Mouse (Mus musculus) hindbrain, embryonic 10.5 days (tissue): ENCODE data around the gene Lrrc4b. TPM values are rescaled to one million over a fixed set of nuclear protein-coding genes. Genes with fewer than 3 reads are reported as not detected.

Source experiments
- DNase-seq: peaks from one replicate; pipeline ENCODE4 v3.0.0-alpha.2; 2017; ENCODE audit warnings: low spot score
- H3K27ac ChIP-seq: fragments of 300-500 bp; sonication (generic); 2 replicates; pipeline ENCODE4 v1.5.1; 2016; ENCODE audit warnings: mild to moderate bottlenecking, moderate library complexity
- H3K27me3 ChIP-seq: fragments of 300-500 bp; sonication (generic); 2 replicates; pipeline ENCODE4 v1.6.1; 2016; ENCODE audit warnings: mild to moderate bottlenecking; ENCODE audit not compliant: poor library complexity, insufficient read depth, severe bottlenecking
- H3K36me3 ChIP-seq: fragments of 300-500 bp; sonication (generic); 2 replicates; pipeline ENCODE4 v1.6.1; 2016; ENCODE audit warnings: mild to moderate bottlenecking, moderate library complexity
- H3K4me1 ChIP-seq: fragments of 300-500 bp; sonication (generic); replicated peaks from 2 replicates; pipeline ENCODE4 v1.6.1; 2016; ENCODE audit warnings: mild to moderate bottlenecking
- H3K4me3 ChIP-seq: fragments of 300-500 bp; sonication (generic); 2 replicates; pipeline ENCODE4 v1.5.1; 2016; ENCODE audit warnings: mild to moderate bottlenecking, moderate library complexity
- H3K9me3 ChIP-seq: fragments of 300-500 bp; sonication (generic); 2 replicates; pipeline ENCODE4 v1.6.1; 2016; ENCODE audit warnings: mild to moderate bottlenecking, moderate library complexity
- WGBS: fragments of 180-500 bp; shearing (Covaris S2); methylation state at CpG from one replicate; pipeline ENCODE4 v1.1.7; 2016; 5-methylcytosine and 5-hydroxymethylcytosine counted together
- polyA plus RNA-seq: library from polyadenylated mRNA; unstranded; fragments of >200 nt; fragmentation: Nextera tagmentation; extraction: Ambion mirVana; gene quantifications from 2 replicates; pipeline ENCODE4 v1.2.1, GENCODE M21; 2016

Gene Lrrc4b
- polyA plus RNA-seq, 1 experiment from 2014 or later, result 4.4 TPM

DNA sequence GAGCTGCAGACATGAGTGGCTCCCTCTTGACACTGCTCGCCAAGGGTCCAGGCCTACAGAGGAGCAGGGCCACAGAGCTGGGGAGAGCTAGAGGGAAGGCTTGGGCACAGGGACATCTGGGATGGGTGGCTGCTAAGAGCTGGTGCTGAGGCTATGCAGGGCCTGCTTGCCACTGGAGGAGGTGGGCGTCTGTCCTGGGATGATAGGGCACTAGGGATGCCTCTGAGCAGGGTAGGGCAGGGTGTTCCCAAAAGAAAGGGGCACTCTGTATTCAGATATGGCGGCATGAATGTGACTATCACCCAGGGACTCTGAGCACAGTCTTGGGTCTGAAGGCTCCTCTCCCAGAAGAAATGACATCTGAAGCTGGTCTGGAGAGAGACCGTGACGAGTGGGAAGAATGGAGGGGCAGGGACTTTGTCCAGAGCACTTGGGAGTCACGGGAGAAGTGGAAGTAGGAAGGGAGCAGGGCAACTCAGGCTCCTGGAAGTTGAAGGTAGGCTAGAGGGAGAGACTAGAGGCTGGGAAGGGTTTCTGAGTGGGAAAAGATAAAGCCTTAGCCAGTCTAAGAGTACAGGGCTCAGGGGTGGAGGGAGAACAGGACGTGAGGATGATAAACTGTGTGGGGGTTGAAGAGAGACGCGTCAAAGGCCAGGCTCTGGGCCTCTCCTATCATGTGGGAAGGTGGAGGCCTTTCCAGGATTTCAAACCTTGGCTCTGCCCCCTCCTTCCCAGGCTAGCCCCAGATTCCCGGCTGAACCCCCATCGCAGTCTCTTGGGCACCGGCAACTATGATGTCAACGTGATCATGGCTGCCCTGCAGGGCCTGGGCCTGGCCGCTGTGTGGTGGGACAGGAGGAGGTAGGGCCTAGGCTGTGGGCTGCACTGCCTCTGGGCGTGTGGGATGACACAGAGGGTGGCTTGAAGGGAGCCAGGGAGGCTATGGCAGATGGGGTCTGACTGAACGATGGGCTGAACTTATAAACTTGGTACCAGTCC is 41.2 kb downstream of the Lrrc4b start:
- 88% methylated on average over 16 of the region's 16 CpGs for WGBS
- H3K27me3 ChIP-seq, result peaks cover 13% of the 10 kb centered on the region; the same call in 1 of the 2 replicates
- 0 out of 2 replicates have a peak overlapping the region, but pooled peaks have one; percentile 68 for H3K4me3 ChIP-seq
- peaks cover 93% of the 10 kb centered on the region for H3K4me1 ChIP-seq
- no peaks in the 10 kb centered on the region for H3K9me3 ChIP-seq
- peak overlapping the region; percentile 91 for H3K27ac ChIP-seq
- DNase-seq, result no peak
- 0 out of 2 replicates have a peak, but pooled peaks cover 4% of the 10 kb centered on the region for H3K36me3 ChIP-seq

- 85% methylated on average over 16 of the region's 16 CpGs for WGBS
- Histone ChIP-seq H3K4me3 (no peak overlapping the region), H3K36me3 (0 out of 2 replicates have a peak, but pooled peaks cover 4% of the 10 kb centered on the region), H3K4me1 (peaks cover 92% of the 10 kb centered on the region), H3K27ac (peak overlapping the region; percentile 91), H3K9me3 (no peaks in the 10 kb centered on the region), H3K27me3 (peaks cover 23% of the 10 kb centered on the region)
- DNase-seq, result no peak
Observed at GRCm38 (mm10) chr7:44470696-44471612, 42.1 kb downstream of the Lrrc4b start.

GRCm38 (mm10) chr7:44471880-44472557 is 43.2 kb downstream of the Lrrc4b start:
- H3K9me3 ChIP-seq, result no peaks in the 10 kb centered on the region
- no peak overlapping the region for H3K4me3 ChIP-seq
- H3K27me3 ChIP-seq, result peaks cover 34% of the 10 kb centered on the region
- H3K27ac ChIP-seq, result peak overlapping the region; percentile 91
- H3K4me1 ChIP-seq, result peaks cover 81% of the 10 kb centered on the region
- WGBS, result 56% methylated on average over 6 of the region's 6 CpGs
- no peak for DNase-seq
- H3K36me3 ChIP-seq, result 0 out of 2 replicates have a peak, but pooled peaks cover 4% of the 10 kb centered on the region

DNA sequence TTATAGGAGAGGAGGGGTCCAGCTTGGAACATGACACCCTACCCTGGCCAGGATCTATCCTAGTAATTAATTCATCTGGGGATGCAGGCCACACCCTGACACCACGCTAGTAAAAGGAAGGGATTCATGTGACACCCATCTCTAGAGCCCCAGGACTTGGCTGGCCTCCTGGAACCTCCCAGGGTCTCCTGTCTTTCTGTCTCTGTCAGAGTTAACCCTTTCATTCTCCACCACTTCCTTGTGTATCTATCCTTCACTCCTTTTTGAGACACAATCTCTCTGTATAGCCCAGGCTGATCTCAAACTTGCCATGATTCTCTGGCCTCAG is 43.7 kb downstream of the Lrrc4b start:
- DNase-seq, result no peak
- Histone ChIP-seq H3K4me1 (peaks cover 76% of the 10 kb centered on the region), H3K36me3 (0 out of 2 replicates have a peak, but pooled peaks cover 4% of the 10 kb centered on the region), H3K27ac (peak overlapping the region; percentile 91), H3K27me3 (peaks cover 39% of the 10 kb centered on the region), H3K9me3 (no peaks in the 10 kb centered on the region), H3K4me3 (no peak overlapping the region)
- WGBS, result 38% methylated on average over 1 of the region's 1 CpGs

DNA sequence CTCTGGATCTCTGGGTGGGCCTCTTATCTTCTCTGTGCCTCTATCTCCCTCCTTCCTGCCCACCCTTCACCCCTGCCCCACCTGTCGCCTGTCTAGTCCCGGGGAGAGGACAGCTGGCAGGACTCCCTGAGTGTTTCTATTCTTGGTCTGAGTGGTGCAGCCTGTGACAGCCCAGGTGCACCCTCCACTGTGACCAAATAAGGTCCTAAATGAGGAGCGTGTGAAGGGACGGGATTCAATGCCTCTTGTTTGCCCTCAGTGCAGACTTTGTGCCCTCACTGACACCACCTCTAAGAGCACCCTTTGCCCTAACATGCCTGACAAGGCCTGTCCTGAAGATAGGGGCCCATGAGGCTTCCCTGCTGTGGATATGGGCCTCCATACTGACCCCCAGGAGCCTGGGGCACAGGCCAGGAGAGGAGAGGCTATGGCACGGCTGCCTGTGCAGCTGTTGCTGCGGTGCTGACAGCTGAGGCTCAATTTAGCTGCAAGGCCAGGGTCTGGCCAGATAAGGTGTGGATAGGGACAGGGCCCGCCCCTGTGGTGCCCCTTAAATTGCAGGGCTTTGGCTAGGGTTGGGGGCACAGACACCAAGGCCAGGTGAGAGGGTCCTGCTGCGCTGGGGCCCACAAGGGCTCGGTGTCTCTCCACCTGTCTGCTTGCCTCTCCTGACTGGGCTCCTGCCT is 44.3 kb downstream of the Lrrc4b start:
- H3K4me1 ChIP-seq, result peaks cover 74% of the 10 kb centered on the region
- WGBS, result 66% methylated on average over 9 of the region's 9 CpGs
- H3K27me3 ChIP-seq, result peaks cover 45% of the 10 kb centered on the region
- 0 out of 2 replicates have a peak, but pooled peaks cover 4% of the 10 kb centered on the region for H3K36me3 ChIP-seq
- no peak for DNase-seq
- peak overlapping the region; percentile 83 for H3K27ac ChIP-seq
- H3K9me3 ChIP-seq, result no peaks in the 10 kb centered on the region
- no peak overlapping the region for H3K4me3 ChIP-seq

- peak overlapping the region; percentile 83 for H3K27ac ChIP-seq
- no peaks in the 10 kb centered on the region for H3K9me3 ChIP-seq
- peak; percentile 64 for DNase-seq
- H3K27me3 ChIP-seq, result peaks cover 58% of the 10 kb centered on the region
- H3K36me3 ChIP-seq, result 0 out of 2 replicates have a peak, but pooled peaks cover 4% of the 10 kb centered on the region
- WGBS, result 18% methylated on average over 4 of the region's 4 CpGs
- peaks cover 61% of the 10 kb centered on the region for H3K4me1 ChIP-seq
- H3K4me3 ChIP-seq, result 0 out of 2 replicates have a peak overlapping the region, but pooled peaks have one; percentile 5
Observed at GRCm38 (mm10) chr7:44474419-44474818, 45.6 kb downstream of the Lrrc4b start.

- no peak overlapping the region for H3K4me3 ChIP-seq
- no peaks in the 10 kb centered on the region for H3K9me3 ChIP-seq
- 33% methylated on average over 5 of the region's 5 CpGs for WGBS
- peaks cover 65% of the 10 kb centered on the region for H3K27me3 ChIP-seq
- peak overlapping the region; percentile 83 for H3K27ac ChIP-seq
- 0 out of 2 replicates have a peak, but pooled peaks cover 4% of the 10 kb centered on the region for H3K36me3 ChIP-seq
- no peak for DNase-seq
- H3K4me1 ChIP-seq, result peaks cover 54% of the 10 kb centered on the region
Observed at GRCm38 (mm10) chr7:44475046-44475614, 46.3 kb downstream of the Lrrc4b start.

GRCm38 (mm10) chr7:44482836-44483435 is 54.1 kb downstream of the Lrrc4b start:
- Histone ChIP-seq H3K36me3 (peaks cover 3% of the 10 kb centered on the region; the same call in 1 of the 2 replicates), H3K4me1 (peaks cover 17% of the 10 kb centered on the region), H3K4me3 (no peak overlapping the region), H3K9me3 (0 out of 2 replicates have a peak, but pooled peaks cover 3% of the 10 kb centered on the region), H3K27me3 (peaks cover 51% of the 10 kb centered on the region), H3K27ac (no peak overlapping the region)
- DNase-seq, result no peak
- 71% methylated on average over 3 of the region's 3 CpGs for WGBS

DNA sequence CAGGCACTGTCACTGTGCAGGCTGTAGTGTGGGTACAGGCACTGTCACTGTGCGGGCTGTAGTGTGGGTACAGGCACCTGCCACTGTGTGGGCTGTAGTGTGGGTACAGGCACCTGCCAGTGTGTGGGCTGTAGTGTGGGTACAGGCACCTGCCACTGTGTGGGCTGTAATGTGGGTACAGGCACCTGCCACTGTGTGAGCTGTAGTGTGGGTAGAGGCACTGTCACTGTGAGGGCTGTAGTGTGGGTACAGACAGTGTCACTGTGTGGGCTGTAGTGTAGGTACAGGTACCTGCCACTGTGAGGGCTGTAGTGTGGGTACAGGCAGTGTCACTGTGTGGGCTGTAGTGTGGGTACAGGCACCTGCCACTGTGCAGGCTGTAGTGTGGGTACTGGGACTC is 55.3 kb downstream of the Lrrc4b start:
- 0 out of 2 replicates have a peak, but pooled peaks cover 3% of the 10 kb centered on the region for H3K9me3 ChIP-seq
- no peak for DNase-seq
- peaks cover 14% of the 10 kb centered on the region for H3K36me3 ChIP-seq
- no peak overlapping the region for H3K4me3 ChIP-seq
- H3K4me1 ChIP-seq, result peaks cover 17% of the 10 kb centered on the region
- H3K27ac ChIP-seq, result no peak overlapping the region
- H3K27me3 ChIP-seq, result peaks cover 40% of the 10 kb centered on the region
- WGBS, result 94% methylated on average over 1 of the region's 1 CpGs

GRCm38 (mm10) chr7:44484841-44485571 is 56.2 kb downstream of the Lrrc4b start:
- H3K4me3 ChIP-seq, result no peak overlapping the region
- DNase-seq, result peak; percentile 85
- no peak overlapping the region for H3K27ac ChIP-seq
- 0 out of 2 replicates have a peak, but pooled peaks cover 3% of the 10 kb centered on the region for H3K9me3 ChIP-seq
- peaks cover 31% of the 10 kb centered on the region for H3K27me3 ChIP-seq
- WGBS, result 37% methylated on average over 5 of the region's 5 CpGs
- peaks cover 17% of the 10 kb centered on the region for H3K4me1 ChIP-seq
- peaks cover 23% of the 10 kb centered on the region for H3K36me3 ChIP-seq
